Mouse (Mus musculus): ENCODE data around the gene Chga. TPM values are rescaled to one million over a fixed set of nuclear protein-coding genes. Genes with fewer than 3 reads are reported as not detected.

The Chga gene
- polyA plus RNA-seq, 1 experiment from 2014 or later = 30.2 TPM

DNA sequence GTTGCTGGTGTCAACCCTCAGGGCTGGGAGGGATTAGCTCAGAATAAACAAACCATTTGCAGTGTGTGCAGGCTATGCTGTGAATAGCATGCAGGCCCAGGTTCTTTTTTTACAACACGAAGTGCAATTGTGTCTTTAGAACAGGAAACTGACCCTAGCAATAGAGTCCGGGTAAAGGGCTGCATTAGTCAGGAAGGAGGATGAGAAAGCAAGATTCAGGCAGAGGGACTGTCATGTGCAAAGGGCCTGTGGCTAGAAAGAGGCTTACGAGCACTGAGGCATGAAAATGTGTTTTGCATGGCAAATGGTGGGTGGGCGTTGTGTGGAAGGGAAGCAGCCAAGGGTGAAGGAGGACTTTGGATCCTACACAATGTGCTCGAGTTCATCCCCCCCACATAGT is 26.8 kb upstream of the Chga start:
- no peak for ATAC-seq (replicated peaks; ENCODE audit: low FRiP score)
- Histone ChIP-seq H3K4me1 (0 out of 2 replicates have a peak, but pooled peaks cover 4% of the 10 kb centered on the region), H3K4me3 (replicated peaks) (no peak overlapping the region), H3K4me2 (no peak overlapping the region), H3K9ac (no peak overlapping the region), H3K27me3 (no peaks in the 10 kb centered on the region), H3K27ac (no peak overlapping the region), H3K9me3 (replicated peaks) (no peaks in the 10 kb centered on the region), H3K36me3 (no peaks in the 10 kb centered on the region)
- WGBS = 73% methylated on average over 5 of the region's 5 CpGs

DNA sequence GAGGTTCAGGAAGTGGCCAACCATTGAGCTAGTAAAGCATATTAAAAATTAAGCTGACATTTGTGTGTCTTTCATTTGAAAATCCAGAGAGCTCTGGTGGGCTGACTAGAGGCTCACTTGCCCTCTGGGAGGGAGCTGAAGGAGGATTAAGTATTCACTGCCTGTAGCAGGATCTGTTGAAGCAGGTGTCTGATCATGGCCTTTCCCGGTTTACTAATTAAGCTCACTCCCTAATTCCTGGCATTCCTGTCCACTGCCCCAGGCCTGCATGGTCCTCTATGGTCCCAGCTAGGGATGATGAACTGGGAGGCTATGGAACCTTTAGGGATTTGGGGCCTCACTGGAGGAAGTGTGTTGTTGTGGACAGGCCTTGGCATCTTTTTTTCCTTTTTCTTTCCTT is 19.0 kb upstream of the Chga start:
- ATAC-seq (replicated peaks; ENCODE audit: low FRiP score) = peak; percentile 90
- H3K4me2 ChIP-seq = no peak overlapping the region
- WGBS = 38% methylated on average over 1 of the region's 1 CpGs

GRCm38 (mm10) chr12:102540278-102540677 is 14.5 kb upstream of the Chga start:
- Histone ChIP-seq H3K27ac (no peak overlapping the region), H3K9me3 (replicated peaks) (no peaks in the 10 kb centered on the region), H3K4me1 (no peaks in the 10 kb centered on the region), H3K36me3 (no peaks in the 10 kb centered on the region), H3K9ac (no peak overlapping the region), H3K4me2 (no peak overlapping the region), H3K27me3 (no peaks in the 10 kb centered on the region), H3K4me3 (replicated peaks) (no peak overlapping the region)
- 26% methylated on average over 8 of the region's 8 CpGs for WGBS
- no peak for ATAC-seq (replicated peaks; ENCODE audit: low FRiP score)

More for the DNA sequence above, 19.0 kb upstream of the Chga start:
- peak overlapping the region; percentile 69; the same call in 1 of the 2 replicates for H3K27ac ChIP-seq
- H3K9ac ChIP-seq = no peak overlapping the region
- H3K27me3 ChIP-seq = no peaks in the 10 kb centered on the region
- H3K9me3 ChIP-seq (replicated peaks) = no peaks in the 10 kb centered on the region
- no peak overlapping the region for H3K4me3 ChIP-seq (replicated peaks)
- H3K4me1 ChIP-seq = no peaks in the 10 kb centered on the region
- H3K36me3 ChIP-seq = no peaks in the 10 kb centered on the region

GRCm38 (mm10) chr12:102541168-102541567 is 13.6 kb upstream of the Chga start:
- Histone ChIP-seq H3K9me3 (replicated peaks) (no peaks in the 10 kb centered on the region), H3K9ac (no peak overlapping the region), H3K36me3 (no peaks in the 10 kb centered on the region), H3K27me3 (no peaks in the 10 kb centered on the region), H3K4me3 (replicated peaks) (no peak overlapping the region), H3K4me2 (no peak overlapping the region), H3K4me1 (no peaks in the 10 kb centered on the region), H3K27ac (no peak overlapping the region)
- ATAC-seq (replicated peaks; ENCODE audit: low FRiP score) = no peak
- WGBS = 91% methylated on average over 7 of the region's 7 CpGs

- Histone ChIP-seq H3K27ac (no peak overlapping the region), H3K36me3 (no peaks in the 10 kb centered on the region), H3K4me3 (replicated peaks) (no peak overlapping the region), H3K27me3 (no peaks in the 10 kb centered on the region), H3K4me1 (no peaks in the 10 kb centered on the region), H3K9ac (no peak overlapping the region), H3K4me2 (no peak overlapping the region), H3K9me3 (replicated peaks) (no peaks in the 10 kb centered on the region)
- WGBS = 69% methylated on average over 6 of the region's 6 CpGs
- no peak for ATAC-seq (replicated peaks; ENCODE audit: low FRiP score)
Measured at GRCm38 (mm10) chr12:102545122-102545521, 9.6 kb upstream of the Chga start.

GRCm38 (mm10) chr12:102550529-102550928 is 4.2 kb upstream of the Chga start:
- WGBS = 3% methylated on average over 11 of the region's 11 CpGs
- no peaks in the 10 kb centered on the region for H3K9me3 ChIP-seq (replicated peaks)
- H3K27me3 ChIP-seq = peaks cover 35% of the 10 kb centered on the region
- H3K36me3 ChIP-seq = no peaks in the 10 kb centered on the region
- ATAC-seq (replicated peaks; ENCODE audit: low FRiP score) = no peak; the same call in 1 of the 2 replicates
- H3K4me2 ChIP-seq = no peak overlapping the region
- H3K4me1 ChIP-seq = peaks cover 6% of the 10 kb centered on the region
- no peak overlapping the region for H3K27ac ChIP-seq
- H3K9ac ChIP-seq = no peak overlapping the region
- no peak overlapping the region for H3K4me3 ChIP-seq (replicated peaks)

GRCm38 (mm10) chr12:102551186-102551585 is 3.6 kb upstream of the Chga start:
- no peaks in the 10 kb centered on the region for H3K36me3 ChIP-seq
- no peak overlapping the region for H3K4me2 ChIP-seq
- no peak for ATAC-seq (replicated peaks; ENCODE audit: low FRiP score)
- 85% methylated on average over 3 of the region's 3 CpGs for WGBS
- peaks cover 36% of the 10 kb centered on the region for H3K27me3 ChIP-seq
- H3K9me3 ChIP-seq (replicated peaks) = no peaks in the 10 kb centered on the region
- H3K4me3 ChIP-seq (replicated peaks) = no peak overlapping the region
- H3K4me1 ChIP-seq = peaks cover 6% of the 10 kb centered on the region
- no peak overlapping the region for H3K27ac ChIP-seq
- H3K9ac ChIP-seq = no peak overlapping the region

DNA sequence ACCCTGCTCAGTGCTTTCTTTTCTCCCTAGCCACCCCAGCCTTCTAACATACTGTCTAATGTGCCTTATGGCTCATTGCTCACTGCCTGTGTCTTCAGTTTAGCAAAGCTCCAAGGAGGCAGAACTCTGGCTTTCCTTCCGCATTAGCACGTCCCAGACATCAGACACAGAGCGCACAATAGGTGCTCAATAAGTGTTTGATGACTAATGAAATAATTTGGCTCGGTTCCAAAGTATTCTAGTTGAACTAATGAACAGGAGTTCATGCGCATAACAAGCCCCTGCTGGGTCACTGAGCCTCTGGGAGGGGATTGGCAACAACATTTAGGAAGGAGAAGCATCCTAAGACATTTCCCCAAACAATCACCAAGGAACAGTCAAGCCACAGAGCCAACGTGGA is 2.8 kb upstream of the Chga start:
- 74% methylated on average over 6 of the region's 6 CpGs for WGBS
- H3K27me3 ChIP-seq = peaks cover 36% of the 10 kb centered on the region
- no peak overlapping the region for H3K4me2 ChIP-seq
- H3K9ac ChIP-seq = no peak overlapping the region
- H3K27ac ChIP-seq = no peak overlapping the region
- ATAC-seq (replicated peaks; ENCODE audit: low FRiP score) = no peak
- H3K4me3 ChIP-seq (replicated peaks) = no peak overlapping the region
- no peaks in the 10 kb centered on the region for H3K9me3 ChIP-seq (replicated peaks)
- no peaks in the 10 kb centered on the region for H3K36me3 ChIP-seq
- H3K4me1 ChIP-seq = peaks cover 6% of the 10 kb centered on the region

DNA sequence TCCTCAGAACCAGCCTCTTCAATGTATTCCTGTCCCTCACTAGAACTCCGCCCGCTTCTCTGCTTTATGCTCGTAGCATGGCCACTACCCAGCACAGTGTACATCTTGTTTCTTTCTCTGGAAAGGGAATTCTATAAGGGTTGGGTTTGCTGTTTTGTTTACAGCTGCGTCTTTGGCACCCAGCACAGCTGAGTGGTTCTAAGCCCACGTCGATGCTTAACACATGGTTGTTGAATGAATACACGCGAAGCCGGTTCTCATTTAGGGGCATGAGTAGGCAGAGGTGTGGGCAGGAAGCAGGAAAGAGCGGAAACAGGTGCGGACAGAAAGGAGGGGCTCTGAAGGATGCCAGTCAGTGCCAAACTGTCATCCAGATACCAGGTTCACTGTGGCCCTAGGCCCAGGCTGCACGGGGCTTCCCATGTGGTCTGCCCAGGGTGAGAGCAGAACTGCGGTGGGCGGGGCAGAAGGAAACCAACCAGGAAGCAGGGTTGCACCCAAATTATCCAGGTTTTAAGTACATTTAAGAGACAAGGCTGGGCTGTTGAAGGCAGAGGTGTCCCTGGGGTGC is 979 bp upstream of the Chga start:
- no peak for ATAC-seq (replicated peaks; ENCODE audit: low FRiP score)
- WGBS = 73% methylated on average over 14 of the region's 14 CpGs
- H3K4me3 ChIP-seq (replicated peaks) = no peak overlapping the region

GRCm38 (mm10) chr12:102555850-102556249 is 1.1 kb downstream of the Chga start:
- no peak overlapping the region for H3K27ac ChIP-seq
- no peaks in the 10 kb centered on the region for H3K36me3 ChIP-seq
- no peak overlapping the region for H3K4me2 ChIP-seq
- H3K4me3 ChIP-seq (replicated peaks) = no peak overlapping the region
- no peak for ATAC-seq (replicated peaks; ENCODE audit: low FRiP score)
- H3K9me3 ChIP-seq (replicated peaks) = no peaks in the 10 kb centered on the region
- peaks cover 6% of the 10 kb centered on the region for H3K4me1 ChIP-seq
- H3K9ac ChIP-seq = no peak overlapping the region
- 80% methylated on average over 3 of the region's 3 CpGs for WGBS
- peaks cover 33% of the 10 kb centered on the region for H3K27me3 ChIP-seq

More for the DNA sequence above, 979 bp upstream of the Chga start:
- Histone ChIP-seq H3K27ac (no peak overlapping the region), H3K4me2 (no peak overlapping the region), H3K9ac (no peak overlapping the region), H3K9me3 (replicated peaks) (no peaks in the 10 kb centered on the region), H3K27me3 (peaks cover 36% of the 10 kb centered on the region), H3K4me1 (peaks cover 6% of the 10 kb centered on the region), H3K36me3 (no peaks in the 10 kb centered on the region)

- peaks cover 28% of the 10 kb centered on the region for H3K27me3 ChIP-seq
- ATAC-seq (replicated peaks; ENCODE audit: low FRiP score) = no peak
- no peak overlapping the region for H3K4me3 ChIP-seq (replicated peaks)
- no peak overlapping the region for H3K9ac ChIP-seq
- WGBS = 73% methylated on average over 5 of the region's 5 CpGs
- H3K4me1 ChIP-seq = peaks cover 6% of the 10 kb centered on the region
- H3K4me2 ChIP-seq = no peak overlapping the region
- H3K36me3 ChIP-seq = no peaks in the 10 kb centered on the region
- H3K27ac ChIP-seq = no peak overlapping the region
- no peaks in the 10 kb centered on the region for H3K9me3 ChIP-seq (replicated peaks)
Measured at GRCm38 (mm10) chr12:102557372-102557771, 2.6 kb downstream of the Chga start.

DNA sequence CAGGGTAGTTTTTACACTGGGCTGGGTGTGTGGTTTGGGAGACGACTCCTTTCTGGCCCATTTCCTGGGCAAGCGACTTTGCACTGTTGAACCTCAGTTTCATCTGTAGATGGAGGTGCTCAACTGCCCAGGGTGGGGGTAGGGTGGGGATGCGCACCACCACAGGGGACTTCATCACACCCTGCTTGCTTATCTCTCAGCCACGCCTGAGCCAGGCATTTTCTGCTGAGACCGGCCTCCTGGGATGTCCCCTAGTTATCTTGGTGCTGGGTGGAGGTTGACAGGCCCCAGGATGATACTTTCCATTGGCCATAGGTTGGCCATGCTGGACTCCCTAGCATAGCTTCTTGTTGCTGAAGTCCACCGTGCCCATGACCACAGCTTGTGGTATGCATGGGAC is 10.3 kb downstream of the Chga start:
- no peaks in the 10 kb centered on the region for H3K27me3 ChIP-seq
- no peak overlapping the region for H3K27ac ChIP-seq
- no peak for ATAC-seq (replicated peaks; ENCODE audit: low FRiP score)
- 70% methylated on average over 6 of the region's 6 CpGs for WGBS
- H3K36me3 ChIP-seq = peaks cover 2% of the 10 kb centered on the region; the same call in 1 of the 2 replicates
- no peak overlapping the region for H3K4me3 ChIP-seq (replicated peaks)
- H3K4me2 ChIP-seq = no peak overlapping the region
- H3K9me3 ChIP-seq (replicated peaks) = no peaks in the 10 kb centered on the region
- H3K9ac ChIP-seq = no peak overlapping the region
- H3K4me1 ChIP-seq = peaks cover 13% of the 10 kb centered on the region; the same call in 1 of the 2 replicates

- Histone ChIP-seq H3K4me1 (peaks cover 13% of the 10 kb centered on the region; the same call in 1 of the 2 replicates), H3K9me3 (replicated peaks) (no peaks in the 10 kb centered on the region), H3K36me3 (peaks cover 2% of the 10 kb centered on the region; the same call in 1 of the 2 replicates), H3K27ac (no peak overlapping the region), H3K27me3 (no peaks in the 10 kb centered on the region), H3K4me2 (no peak overlapping the region), H3K4me3 (replicated peaks) (no peak overlapping the region), H3K9ac (no peak overlapping the region)
- 67% methylated on average over 2 of the region's 2 CpGs for WGBS
- no peak for ATAC-seq (replicated peaks; ENCODE audit: low FRiP score)
Measured at GRCm38 (mm10) chr12:102566951-102567350, 12.2 kb downstream of the Chga start.
